Mouse (Mus musculus) adrenal gland, adult 18-20 months (tissue): ENCODE data around the gene Wbp2nl. TPM values are rescaled to one million over a fixed set of nuclear protein-coding genes. Genes with fewer than 3 reads are reported as not detected.
"Not testable (repeated sequence)": the region's sequence is repeated elsewhere in the genome, so short reads cannot be mapped to it uniquely, and the experiment has no call there.

Experiments
- DNase-seq, 2 experiments: peaks; one replicate each; pipeline ENCODE4 v3.0.0; 2021 to 2022; ENCODE audit warnings: low spot score in 2 of 2
- total RNA-seq, 2 experiments: library from RNA; stranded (reverse); gene quantifications; 1 replicate in 1 of 2; 2 replicates in 1 of 2; pipeline ENCODE4 v1.2.3; 2021

Gene Wbp2nl
- total RNA-seq, 2 experiments from 2014 or later, result not detected

- no peak for DNase-seq
These were observed 49.1 kb downstream of the Wbp2nl start for GRCm38 (mm10) chr15:82347852-82348251.

DNA sequence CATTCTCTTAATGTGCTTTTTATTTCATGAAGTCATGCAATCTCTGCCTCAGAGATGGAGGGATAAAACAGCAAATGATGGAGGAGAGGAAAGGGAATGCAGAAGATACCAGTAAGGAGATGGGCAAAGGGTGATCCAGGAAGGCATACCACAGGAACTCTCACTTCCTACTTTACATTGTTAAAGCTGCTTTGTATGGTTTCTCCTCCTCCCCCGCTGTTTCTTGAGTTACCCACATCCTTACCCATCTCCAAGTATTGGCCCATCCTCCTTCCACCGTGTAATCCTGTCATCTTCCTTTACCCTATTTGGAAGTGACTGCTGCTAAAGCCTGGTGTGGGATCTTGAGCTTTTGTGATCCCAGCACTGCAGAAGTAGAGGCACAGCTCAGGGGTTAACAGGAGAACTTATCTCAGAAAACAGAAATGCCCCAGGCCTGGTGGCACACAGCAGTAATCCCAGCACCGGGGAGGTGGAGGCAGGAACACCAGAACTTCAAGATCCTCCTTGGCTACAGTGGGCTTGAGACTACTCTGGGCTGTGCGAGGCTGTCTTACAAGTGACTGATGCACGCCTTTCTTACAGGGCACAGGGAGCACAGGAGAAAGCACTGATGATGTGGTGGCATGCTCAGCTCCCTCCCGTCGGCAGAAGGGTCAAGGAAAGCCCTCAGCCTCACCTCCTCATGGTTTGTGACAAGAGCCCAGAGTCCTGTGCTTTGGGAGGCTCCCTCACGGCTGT lies 49.7 kb downstream of the Wbp2nl start:
- no peak for DNase-seq

DNA sequence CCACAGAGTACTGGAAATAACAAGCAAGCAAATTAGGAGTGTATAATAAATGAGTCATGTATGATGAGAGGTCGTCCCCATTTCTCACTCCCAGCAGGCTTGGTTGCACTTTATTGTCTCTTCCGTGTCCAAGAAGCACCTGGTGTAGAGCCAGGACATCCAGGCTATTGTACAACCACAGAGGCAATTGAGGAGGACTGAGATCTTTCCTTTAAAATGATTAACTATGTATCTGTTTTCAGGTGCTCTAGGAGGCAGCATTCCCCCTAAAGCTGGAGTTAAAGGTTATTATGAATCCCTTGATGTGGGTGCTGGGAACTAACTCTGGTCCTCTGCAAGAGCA lies 50.2 kb downstream of the Wbp2nl start:
- no peak for DNase-seq

- DNase-seq, result no peak
These were observed 51.6 kb downstream of the Wbp2nl start for GRCm38 (mm10) chr15:82350349-82350748.

- no peak for DNase-seq
These were observed 52.7 kb downstream of the Wbp2nl start for GRCm38 (mm10) chr15:82351480-82351879.

GRCm38 (mm10) chr15:82353078-82353744 lies 54.5 kb downstream of the Wbp2nl start:
- no peak for DNase-seq

DNA sequence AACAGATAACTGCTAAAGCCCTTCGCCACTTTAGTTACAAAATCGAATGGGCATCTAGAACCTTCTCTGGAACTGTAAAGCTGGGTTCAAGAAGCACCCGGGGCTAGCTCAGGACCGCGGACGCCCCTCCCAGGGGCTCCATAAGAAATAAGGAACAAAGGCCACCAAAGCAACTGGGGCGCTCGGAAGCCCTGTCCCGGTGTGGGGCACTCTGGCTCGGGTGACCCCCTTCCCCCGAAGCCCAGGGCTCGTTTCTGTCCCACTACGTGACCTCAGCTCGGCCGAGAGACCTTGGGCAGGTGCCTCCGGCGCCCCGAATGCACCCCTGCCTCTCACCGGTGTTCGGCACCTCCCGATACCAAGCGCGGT lies 55.0 kb downstream of the Wbp2nl start:
- DNase-seq, result no peak

GRCm38 (mm10) chr15:82354126-82354945 lies 55.6 kb downstream of the Wbp2nl start, which contains the start of gene Ndufa6:
TSS of gene Ndufa6 (minus strand) at chr15:82354322.
- DNase-seq, result peak; percentile 96

DNA sequence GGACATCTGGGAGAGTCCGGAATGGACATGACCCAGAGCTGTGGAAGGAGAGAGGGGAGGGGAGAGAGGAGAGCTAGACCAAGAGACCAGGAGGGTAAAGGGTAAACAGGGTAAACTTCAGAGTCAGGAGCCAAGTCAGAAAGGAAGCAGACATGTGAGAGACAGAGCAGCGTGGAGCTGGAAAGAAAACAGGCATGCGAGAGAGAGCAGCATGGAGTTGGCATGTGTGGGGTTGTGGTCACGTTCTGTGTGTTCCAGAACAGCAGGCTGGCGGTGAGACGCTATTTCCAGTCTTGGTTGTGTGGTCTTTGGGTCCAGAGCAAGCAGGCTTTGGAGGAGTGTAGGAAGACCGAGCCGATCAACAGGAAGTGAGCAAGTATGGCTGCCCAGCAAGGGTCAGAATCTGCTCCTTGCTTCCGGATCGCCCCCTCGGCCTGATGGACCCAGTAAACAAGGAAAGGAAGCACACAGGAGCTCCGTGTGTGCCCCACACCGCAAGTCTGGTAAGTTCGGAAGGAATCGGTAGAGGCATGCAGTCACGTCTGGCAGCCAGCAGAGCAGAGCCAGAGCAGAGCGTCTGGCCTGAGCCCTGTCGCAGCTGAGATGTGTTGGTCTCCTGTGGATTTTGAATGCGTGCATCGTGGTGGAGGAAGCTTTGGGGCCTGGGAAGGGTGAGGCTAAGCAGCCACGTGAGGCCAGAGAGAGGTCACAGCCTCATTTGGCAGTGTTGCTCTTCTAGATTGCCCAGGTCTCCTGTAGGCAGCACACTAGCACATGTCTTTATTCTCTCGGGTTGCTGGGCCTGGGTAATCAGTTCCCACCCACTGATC lies 59.9 kb downstream of the Wbp2nl start:
- DNase-seq, result no peak

DNA sequence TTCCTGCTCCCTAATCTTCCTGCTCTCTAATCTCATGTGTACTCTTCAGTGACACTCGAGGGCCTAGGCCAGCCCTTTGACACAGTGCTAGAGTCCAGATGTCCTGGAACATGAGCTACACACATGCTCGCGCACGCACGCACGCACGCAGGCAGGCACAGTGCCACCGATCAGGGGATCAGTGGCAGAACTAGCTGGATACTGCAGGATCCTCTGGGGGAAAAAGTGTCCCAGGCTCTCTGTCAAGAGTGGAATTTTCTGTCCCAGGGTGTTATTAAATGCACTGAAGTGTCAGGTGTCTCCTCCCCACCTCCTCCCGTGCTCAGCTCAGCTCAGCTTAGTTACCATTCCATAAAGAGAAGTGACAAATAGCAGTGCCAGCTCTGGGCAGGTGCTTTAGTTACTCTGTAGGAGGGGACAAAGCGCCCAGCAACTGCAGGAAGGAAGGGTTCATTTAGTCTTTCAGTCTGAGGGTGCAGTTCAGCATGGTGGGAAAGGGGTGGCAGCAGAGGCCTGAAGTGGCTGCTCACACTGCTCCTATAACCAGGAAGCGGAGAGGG lies 62.8 kb downstream of the Wbp2nl start:
- no peak for DNase-seq

DNA sequence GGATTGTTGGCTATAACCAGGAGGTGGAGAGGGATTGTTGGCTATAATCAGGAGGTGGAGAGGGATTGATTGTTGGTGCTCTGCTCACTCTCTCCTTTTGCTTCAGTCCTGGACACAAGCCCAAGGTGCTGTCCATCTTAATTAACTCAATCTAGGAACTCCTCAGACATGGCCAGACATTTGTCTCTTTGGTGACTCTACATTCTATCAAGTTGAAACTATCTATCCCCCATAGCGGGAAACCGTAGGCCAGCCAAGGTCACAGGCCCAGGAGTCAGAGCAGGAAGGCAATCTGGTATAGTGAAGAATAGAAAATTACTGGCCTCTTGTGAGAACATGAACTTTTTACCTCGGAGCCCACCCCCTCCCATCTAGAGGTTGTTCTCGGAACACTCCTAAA lies 63.5 kb downstream of the Wbp2nl start:
- no peak for DNase-seq

GRCm38 (mm10) chr15:82363801-82364200 lies 65.0 kb downstream of the Wbp2nl start:
- DNase-seq, result not testable (repeated sequence)

Other genes starting within 250 kb of the Wbp2nl start
- gene 4930407I10Rik, start 239.8 kb upstream of the Wbp2nl start, total RNA-seq, result not detected
- gene Mei1, start 229.0 kb upstream of the Wbp2nl start, total RNA-seq, result 1 to 10 TPM in 1 of 2 experiments, under 1 TPM in 1; 0.58 to 4.1 TPM
- 1 to 10 TPM; 6.7 to 8.9 TPM for gene Ccdc134, start 171.0 kb upstream of the Wbp2nl start, total RNA-seq
- 100 to 1,000 TPM in 1 of 2 experiments, 10 to 100 TPM in 1; 79.3 to 109 TPM for gene Srebf2, start 151.8 kb upstream of the Wbp2nl start, total RNA-seq
- gene Shisa8, start 86.1 kb upstream of the Wbp2nl start, total RNA-seq, result under 1 TPM; 0.13 to 0.27 TPM
- gene Tnfrsf13c, start 74.6 kb upstream of the Wbp2nl start, total RNA-seq, result under 1 TPM; 0.16 to 0.17 TPM
- 1 to 10 TPM; 2.4 to 2.5 TPM for gene Cenpm, start 54.2 kb upstream of the Wbp2nl start, total RNA-seq
- gene 1500009C09Rik, start 46.6 kb upstream of the Wbp2nl start, total RNA-seq, result under 1 TPM; 0.33 to 0.90 TPM
- 1 to 10 TPM; 3.4 to 3.8 TPM for gene Sept3, start 24.1 kb upstream of the Wbp2nl start, total RNA-seq
- 10 to 100 TPM; 46.1 to 67.0 TPM for gene Naga, start 40.0 kb downstream of the Wbp2nl start, total RNA-seq
- gene Pheta2, start 40.0 kb downstream of the Wbp2nl start, total RNA-seq, result 1 to 10 TPM in 1 of 2 experiments, under 1 TPM in 1; 0.46 to 1.1 TPM
- gene Smdt1, start 40.0 kb downstream of the Wbp2nl start, total RNA-seq, result 100 to 1,000 TPM; 173 to 178 TPM
- 100 to 1,000 TPM; 512 to 543 TPM for gene Ndufa6, start 55.4 kb downstream of the Wbp2nl start, total RNA-seq
- 10 to 100 TPM; 47.7 to 48.8 TPM for gene Cyp2d22, start 81.3 kb downstream of the Wbp2nl start, total RNA-seq
- gene Cyp2d11, start 95.1 kb downstream of the Wbp2nl start, total RNA-seq, result under 1 TPM in 1 of 2 experiments, not detected in 1; 0.63 TPM
- not detected for gene Cyp2d10, start 108.2 kb downstream of the Wbp2nl start, total RNA-seq
- not detected for gene Cyp2d9, start 134.5 kb downstream of the Wbp2nl start, total RNA-seq